Mouse (Mus musculus): ENCODE results near the gene Hbq1a. TPM values are rescaled to one million over a fixed set of nuclear protein-coding genes. Genes with fewer than 3 reads are reported as not detected.
"Not testable (repeated sequence)": the region's sequence is repeated elsewhere in the genome, so short reads cannot be mapped to it uniquely, and the experiment has no call there.

Hbq1a gene
- total RNA-seq, 2 experiments from 2014 or later = not detected

- not testable (repeated sequence) for ATAC-seq (replicated peaks; ENCODE audit: poor library complexity)
These were observed 15.3 kb upstream of the Hbq1a start for GRCm38 (mm10) chr11:32284582-32284981.

GRCm38 (mm10) chr11:32285031-32285775 is 14.7 kb upstream of the Hbq1a start:
- ATAC-seq (replicated peaks; ENCODE audit: poor library complexity) = no peak

- not testable (repeated sequence) for ATAC-seq (replicated peaks; ENCODE audit: poor library complexity)
These were observed 14.0 kb upstream of the Hbq1a start for GRCm38 (mm10) chr11:32285887-32286286.

GRCm38 (mm10) chr11:32286695-32287492 is 13.0 kb upstream of the Hbq1a start, which contains the start of gene Hbq1b:
TSS of gene Hbq1b (plus strand) at chr11:32286965.
- peak; percentile 74 for ATAC-seq (replicated peaks; ENCODE audit: poor library complexity)

GRCm38 (mm10) chr11:32287493-32287825 is 12.4 kb upstream of the Hbq1a start:
- ATAC-seq (replicated peaks; ENCODE audit: poor library complexity) = no peak

GRCm38 (mm10) chr11:32292819-32293218 is 7.0 kb upstream of the Hbq1a start:
- not testable (repeated sequence) for ATAC-seq (replicated peaks; ENCODE audit: poor library complexity)

GRCm38 (mm10) chr11:32293479-32293878 is 6.4 kb upstream of the Hbq1a start:
- peak; percentile 35; the same call in 1 of the 2 replicates for ATAC-seq (replicated peaks; ENCODE audit: poor library complexity)

GRCm38 (mm10) chr11:32296203-32296602 is 3.7 kb upstream of the Hbq1a start, which contains the start of gene Hba-a2:
TSS of gene Hba-a2 (plus strand) at chr11:32296489.
- peak; percentile 77 for ATAC-seq (replicated peaks; ENCODE audit: poor library complexity)

GRCm38 (mm10) chr11:32297417-32297816 is 2.5 kb upstream of the Hbq1a start:
- ATAC-seq (replicated peaks; ENCODE audit: poor library complexity) = not testable (repeated sequence)

- ATAC-seq (replicated peaks; ENCODE audit: poor library complexity) = no peak
These were observed 1.9 kb upstream of the Hbq1a start for GRCm38 (mm10) chr11:32297866-32298531.

- no peak for ATAC-seq (replicated peaks; ENCODE audit: poor library complexity)
These were observed 1.3 kb upstream of the Hbq1a start for GRCm38 (mm10) chr11:32298532-32298918.

GRCm38 (mm10) chr11:32300279-32301267 is 704 bp downstream of the Hbq1a start:
- ATAC-seq (replicated peaks; ENCODE audit: poor library complexity) = peak; percentile 20

- ATAC-seq (replicated peaks; ENCODE audit: poor library complexity) = no peak
These were observed 1.6 kb downstream of the Hbq1a start for GRCm38 (mm10) chr11:32301506-32301905.

GRCm38 (mm10) chr11:32302824-32303419 is 3.1 kb downstream of the Hbq1a start:
- ATAC-seq (replicated peaks; ENCODE audit: poor library complexity) = no peak

- ATAC-seq (replicated peaks; ENCODE audit: poor library complexity) = no peak
These were observed 3.6 kb downstream of the Hbq1a start for GRCm38 (mm10) chr11:32303455-32303854.

GRCm38 (mm10) chr11:32307006-32307405 is 7.1 kb downstream of the Hbq1a start:
- no peak for ATAC-seq (replicated peaks; ENCODE audit: poor library complexity)

GRCm38 (mm10) chr11:32309446-32309845 is 9.6 kb downstream of the Hbq1a start:
- ATAC-seq (replicated peaks; ENCODE audit: poor library complexity) = no peak

GRCm38 (mm10) chr11:32309928-32310327 is 10.1 kb downstream of the Hbq1a start:
- ATAC-seq (replicated peaks; ENCODE audit: poor library complexity) = no peak; the same call in 1 of the 2 replicates

GRCm38 (mm10) chr11:32316009-32316408 is 16.1 kb downstream of the Hbq1a start:
- 0 out of 2 replicates have a peak, but pooled peaks have one; percentile 18 for ATAC-seq (replicated peaks; ENCODE audit: poor library complexity)
